In genomic region chr5:137351394-137351793, GRCm38 (mm10) we compare ENCODE assay signal across 10 mouse cellular contexts. TPM values are rescaled to one million over a fixed set of nuclear protein-coding genes. Genes with fewer than 3 reads are reported as not detected.
A peak's percentile ranks its signal among the peaks of the same experiment; 100 is the strongest.
DNase-seq lines count a peak whose midpoint lies in the region; ATAC-seq and TF ChIP-seq lines count a peak whose summit lies in the region.
"Had no signal": no experiment of that assay in that cellular context is flagged by ENCODE, and none has a peak within 500 bp of the region (broad histone marks: within the 10 kb centered on the region; RNA-seq: fewer than 3 reads in every experiment).

No protein-coding gene starts in this region.

- no peak for TF ChIP-seq POLR2A in brain, embryonic 14.5 days (IDR thresholded peaks at IDR 0.05; ENCODE audit: borderline replicate concordance, extremely low read depth, insufficient read depth, insufficient read length, poor library complexity, severe bottlenecking)
- no peak for TF ChIP-seq POLR2A in cerebellum, adult 2 months (IDR thresholded peaks at IDR 0.05; ENCODE audit: borderline replicate concordance, insufficient read depth, low read length)

- no peak for DNase-seq in gastrocnemius, adult 2 months
- DNase-seq in gastrocnemius, adult 8-10 months (ENCODE audit: low spot score in 2 of 2): no peak
- DNase-seq in brain, embryonic 14.5 days (ENCODE audit: low read depth): peak; percentile 11
- no peak for DNase-seq in hindbrain, embryonic 14.5 days (ENCODE audit: low spot score)
- DNase-seq in ovary, adult 18-20 months (ENCODE audit: low spot score): no peak
- DNase-seq in cerebellum, adult 2 months: no peak
- no peak for DNase-seq in left cerebral cortex, postnatal 25 days (ENCODE audit: low spot score in 2 of 2)
- DNase-seq: cerebellum, adult 8-10 months; thymus, postnatal 25 days had no signal

- H3K9ac ChIP-seq in hindbrain, embryonic 14.5 days: peak overlapping the region; percentile 69
- H3K9ac ChIP-seq in midbrain, embryonic 12.5 days (replicated peaks): peak overlapping the region; percentile 94

- intact Hi-C loops in gastrocnemius, adult 2 months (cut with DNase I): no loop called here
- intact Hi-C loops in left cerebral cortex, postnatal 25 days (cut with DNase I): no loop called here

- 10% methylated on average over 4 of the region's 4 CpGs for WGBS in hindbrain, embryonic 14.5 days
- WGBS in midbrain, embryonic 12.5 days: 12% methylated on average over 4 of the region's 4 CpGs
- WGBS in cerebellum, adult 2 months: 34% methylated on average over 4 of the region's 4 CpGs

- H3K4me2 ChIP-seq in hindbrain, embryonic 14.5 days (replicated peaks): peak overlapping the region; percentile 95
- peak overlapping the region; percentile 81 for H3K4me2 ChIP-seq in midbrain, embryonic 12.5 days (replicated peaks)

- TF ChIP-seq CTCF in gastrocnemius, adult 2 months (IDR thresholded peaks at IDR 0.05): no peak
- TF ChIP-seq CTCF in brain, embryonic 14.5 days (IDR thresholded peaks at IDR 0.05; ENCODE audit: borderline replicate concordance, extremely low read depth, insufficient read depth, insufficient read length): no peak
- TF ChIP-seq CTCF in cerebellum, adult 2 months (IDR thresholded peaks at IDR 0.05; ENCODE audit: borderline replicate concordance, insufficient read depth, low read depth, low read length): no peak

- peaks cover 6% of the 10 kb centered on the region for H3K36me3 ChIP-seq in hindbrain, embryonic 14.5 days (replicated peaks; ENCODE audit: control insufficient read depth, insufficient read depth)
- peaks cover 30% of the 10 kb centered on the region for H3K36me3 ChIP-seq in midbrain, embryonic 12.5 days

- ATAC-seq in hindbrain, embryonic 14.5 days (ENCODE audit: low FRiP score): no peak
- no peak for ATAC-seq in midbrain, embryonic 12.5 days (ENCODE audit: low FRiP score, low read depth)

- peak overlapping the region; percentile 93 for H3K27ac ChIP-seq in gastrocnemius, adult 2 months
- no peak overlapping the region for H3K27ac ChIP-seq in hindbrain, embryonic 14.5 days
- H3K27ac ChIP-seq in midbrain, embryonic 12.5 days (replicated peaks): peak overlapping the region; percentile 60; the same call in 1 of the 2 replicates
- H3K27ac ChIP-seq in cerebellum, adult 2 months (ENCODE audit: insufficient read depth, low read length): no peak overlapping the region

- peaks cover 19% of the 10 kb centered on the region for H3K4me1 ChIP-seq in hindbrain, embryonic 14.5 days (replicated peaks; ENCODE audit: control insufficient read depth, insufficient read depth, low read length)
- peaks cover 41% of the 10 kb centered on the region for H3K4me1 ChIP-seq in midbrain, embryonic 12.5 days
- H3K4me1 ChIP-seq in cerebellum, adult 2 months (ENCODE audit: control insufficient read depth, insufficient read depth, low read length): no peaks in the 10 kb centered on the region

- no peaks in the 10 kb centered on the region for H3K9me3 ChIP-seq in hindbrain, embryonic 14.5 days (ENCODE audit: control insufficient read depth, low read length)
- H3K9me3 ChIP-seq in midbrain, embryonic 12.5 days: no peaks in the 10 kb centered on the region

- H3K27me3 ChIP-seq in hindbrain, embryonic 14.5 days (ENCODE audit: control insufficient read depth, insufficient read depth, low read length): peaks cover 19% of the 10 kb centered on the region
- peaks cover 4% of the 10 kb centered on the region; the same call in 1 of the 2 replicates for H3K27me3 ChIP-seq in midbrain, embryonic 12.5 days
- no peaks in the 10 kb centered on the region; the same call in 1 of the 2 replicates for H3K27me3 ChIP-seq in cerebellum, adult 2 months (ENCODE audit: control insufficient read depth, insufficient read depth, low read length)

- H3K4me3 ChIP-seq in gastrocnemius, adult 2 months: peak overlapping the region; percentile 97
- H3K4me3 ChIP-seq in hindbrain, embryonic 14.5 days (replicated peaks; ENCODE audit: low read length): peak overlapping the region; percentile 61
- H3K4me3 ChIP-seq in midbrain, embryonic 12.5 days: peak overlapping the region; percentile 76
- H3K4me3 ChIP-seq in cerebellum, adult 2 months (replicated peaks; ENCODE audit: insufficient read depth, low read depth, low read length): no peak overlapping the region

RNA-seq across cellular contexts. Expression of gene Ephb4, which starts 1.5 kb away (rescaled TPM):
- 10 to 100 TPM; 12.5 to 15.5 TPM for total RNA-seq in gastrocnemius, adult 2 months (2021)
- 10 to 100 TPM in 1 of 4 experiments, 1 to 10 TPM in 3; 6.9 to 10.7 (median 8.6) TPM for total RNA-seq in gastrocnemius, adult 8-10 months (2022)
- 15.5 and 18.8 TPM in 2 replicates for polyA plus RNA-seq in brain, embryonic 14.5 days (2012; rRNA removed)
- polyA plus RNA-seq in hindbrain, embryonic 14.5 days (2014; fragmentation: Nextera tagmentation; extraction: Ambion mirVana): 8.7 and 9.0 TPM in 2 replicates
- 27.0 and 28.9 TPM in 2 replicates for polyA plus RNA-seq in midbrain, embryonic 12.5 days (2016; fragmentation: Nextera tagmentation; extraction: Ambion mirVana)
- polyA plus RNA-seq in cerebellum, adult 2 months (2012; rRNA removed): 4.9 and 5.0 TPM in 2 replicates
- 1 to 10 TPM; 5.2 to 5.5 TPM for total RNA-seq in left cerebral cortex, postnatal 25 days (2021)

RNA-seq across cellular contexts. Expression of gene Slc12a9, which starts 18.0 kb away (rescaled TPM):
- 1 to 10 TPM; 2.0 to 2.4 TPM for total RNA-seq in gastrocnemius, adult 2 months (2021)
- 1 to 10 TPM; 1.7 to 3.6 (median 1.9) TPM for total RNA-seq in gastrocnemius, adult 8-10 months (2022)
- 34.0 and 34.8 TPM in 2 replicates for polyA plus RNA-seq in brain, embryonic 14.5 days (2012; rRNA removed)
- polyA plus RNA-seq in hindbrain, embryonic 14.5 days (2014; fragmentation: Nextera tagmentation; extraction: Ambion mirVana): 14.9 and 17.6 TPM in 2 replicates
- polyA plus RNA-seq in midbrain, embryonic 12.5 days (2016; fragmentation: Nextera tagmentation; extraction: Ambion mirVana): 22.7 and 22.9 TPM in 2 replicates
- 31.0 and 31.6 TPM in 2 replicates for polyA plus RNA-seq in cerebellum, adult 2 months (2012; rRNA removed)
- total RNA-seq in left cerebral cortex, postnatal 25 days (2021): 10 to 100 TPM; 21.3 to 23.2 TPM

RNA-seq across cellular contexts. Expression of gene Trip6, which starts 37.2 kb away (rescaled TPM):
- 1 to 10 TPM; 2.1 to 3.1 TPM for total RNA-seq in gastrocnemius, adult 2 months (2021)
- 1 to 10 TPM; 1.4 to 3.9 (median 2.1) TPM for total RNA-seq in gastrocnemius, adult 8-10 months (2022)
- 25.7 and 33.0 TPM in 2 replicates for polyA plus RNA-seq in brain, embryonic 14.5 days (2012; rRNA removed)
- polyA plus RNA-seq in hindbrain, embryonic 14.5 days (2014; fragmentation: Nextera tagmentation; extraction: Ambion mirVana): 11.1 and 12.2 TPM in 2 replicates
- polyA plus RNA-seq in midbrain, embryonic 12.5 days (2016; fragmentation: Nextera tagmentation; extraction: Ambion mirVana): 34.9 and 43.3 TPM in 2 replicates
- polyA plus RNA-seq in cerebellum, adult 2 months (2012; rRNA removed): 10.3 and 11.0 TPM in 2 replicates
- 1 to 10 TPM; 4.3 to 5.9 TPM for total RNA-seq in left cerebral cortex, postnatal 25 days (2021)

RNA-seq across cellular contexts. Expression of gene Srrt, which starts 43.9 kb away (rescaled TPM):
- total RNA-seq in gastrocnemius, adult 2 months (2021): 10 to 100 TPM; 38.7 to 46.2 TPM
- total RNA-seq in gastrocnemius, adult 8-10 months (2022): 10 to 100 TPM; 30.0 to 37.2 (median 34.0) TPM
- 211 and 216 TPM in 2 replicates for polyA plus RNA-seq in brain, embryonic 14.5 days (2012; rRNA removed)
- polyA plus RNA-seq in hindbrain, embryonic 14.5 days (2014; fragmentation: Nextera tagmentation; extraction: Ambion mirVana): 75.0 and 81.0 TPM in 2 replicates
- 178 and 180 TPM in 2 replicates for polyA plus RNA-seq in midbrain, embryonic 12.5 days (2016; fragmentation: Nextera tagmentation; extraction: Ambion mirVana)
- 208 and 224 TPM in 2 replicates for polyA plus RNA-seq in cerebellum, adult 2 months (2012; rRNA removed)
- total RNA-seq in left cerebral cortex, postnatal 25 days (2021): 100 to 1,000 TPM; 176 to 178 TPM

RNA-seq across cellular contexts. Expression of gene Ufsp1, which starts 57.0 kb away (rescaled TPM):
- total RNA-seq in gastrocnemius, adult 2 months (2021): 10 to 100 TPM; 14.2 to 15.1 TPM
- 10 to 100 TPM; 14.6 to 22.7 (median 19.1) TPM for total RNA-seq in gastrocnemius, adult 8-10 months (2022)
- polyA plus RNA-seq in brain, embryonic 14.5 days (2012; rRNA removed): 10.0 and 11.9 TPM in 2 replicates
- polyA plus RNA-seq in hindbrain, embryonic 14.5 days (2014; fragmentation: Nextera tagmentation; extraction: Ambion mirVana): 22.3 and 22.6 TPM in 2 replicates
- 7.9 and 8.0 TPM in 2 replicates for polyA plus RNA-seq in midbrain, embryonic 12.5 days (2016; fragmentation: Nextera tagmentation; extraction: Ambion mirVana)
- 27.9 and 28.2 TPM in 2 replicates for polyA plus RNA-seq in cerebellum, adult 2 months (2012; rRNA removed)
- total RNA-seq in left cerebral cortex, postnatal 25 days (2021): 10 to 100 TPM in 1 of 2 experiments, 1 to 10 TPM in 1; 9.8 to 13.3 TPM

Comparison
In these comparisons a context has a peak if more than half of its experiments do, and no peak if none do; other contexts are left out.
1. H3K27ac ChIP-seq: peak in gastrocnemius, adult 2 months (single experiment) and midbrain, embryonic 12.5 days (single experiment); none in hindbrain, embryonic 14.5 days (single experiment) and cerebellum, adult 2 months (single experiment).